Mouse (Mus musculus) testis, adult 2 months (tissue): ENCODE measurements around the gene Avl9. TPM values are rescaled to one million over a fixed set of nuclear protein-coding genes. Genes with fewer than 3 reads are reported as not detected.

Source experiments
- H3K27ac ChIP-seq: fragments of 200-500 bp; 2 replicates; pipeline ENCODE4 v1.5.1; 2012; ENCODE audit warnings: low read depth, low read length; ENCODE audit not compliant: control insufficient read depth, insufficient read depth
- H3K27me3 ChIP-seq: fragments of 200-500 bp; 2 replicates; pipeline ENCODE4 v1.6.1; 2012; ENCODE audit warnings: mild to moderate bottlenecking, low read length, moderate library complexity; ENCODE audit not compliant: control insufficient read depth, insufficient read depth
- H3K36me3 ChIP-seq: fragments of 200-500 bp; 2 replicates; pipeline ENCODE4 v1.6.1; 2012; ENCODE audit warnings: mild to moderate bottlenecking, low read length; ENCODE audit not compliant: control insufficient read depth, insufficient read depth
- H3K4me1 ChIP-seq: fragments of 200-500 bp; 2 replicates; pipeline ENCODE4 v1.6.1; 2012; ENCODE audit warnings: low read length; ENCODE audit not compliant: control insufficient read depth, insufficient read depth
- H3K4me3 ChIP-seq: fragments of 200-500 bp; 2 replicates; pipeline ENCODE4 v1.5.1; 2012; ENCODE audit warnings: low read depth, mild to moderate bottlenecking, low read length, moderate library complexity, mixed read lengths; ENCODE audit not compliant: control insufficient read depth
- CTCF ChIP-seq: fragments of 200-500 bp; IDR thresholded peaks from 2 replicates; pipeline ENCODE4 v1.5.1; 2012; ENCODE audit warnings: low read depth, mild to moderate bottlenecking, inconsistent platforms, low read length, moderate library complexity; ENCODE audit not compliant: control insufficient read depth, insufficient read depth, insufficient replicate concordance
- POLR2A ChIP-seq: fragments of 200-500 bp; IDR thresholded peaks from 2 replicates; pipeline ENCODE4 v1.6.1; 2012; ENCODE audit warnings: low read depth, mild to moderate bottlenecking, inconsistent platforms, low read length, moderate library complexity; ENCODE audit not compliant: control insufficient read depth
- polyA plus RNA-seq: library from polyadenylated mRNA; depleted of rRNA; stranded (reverse); fragments of >200 nt; gene quantifications from 2 replicates; pipeline ENCODE4 v1.2.3, GENCODE M21; 2012

The Avl9 gene
- polyA plus RNA-seq, 1 experiment: 3.6 TPM

GRCm38 (mm10) chr6:56765265-56765664, 50.6 kb downstream of the Avl9 start:
- TF ChIP-seq POLR2A: no peak
- no peak for TF ChIP-seq CTCF
- Histone ChIP-seq H3K4me3 (no peak overlapping the region), H3K27me3 (no peaks in the 10 kb centered on the region), H3K4me1 (no peaks in the 10 kb centered on the region), H3K36me3 (no peaks in the 10 kb centered on the region), H3K27ac (no peak overlapping the region)

- H3K27ac ChIP-seq: no peak overlapping the region
- TF ChIP-seq POLR2A: no peak
- TF ChIP-seq CTCF: no peak
- H3K36me3 ChIP-seq: no peaks in the 10 kb centered on the region
- H3K4me1 ChIP-seq: no peaks in the 10 kb centered on the region
- H3K4me3 ChIP-seq: no peak overlapping the region
- H3K27me3 ChIP-seq: no peaks in the 10 kb centered on the region
Observed at GRCm38 (mm10) chr6:56765696-56766095, 51.0 kb downstream of the Avl9 start.

GRCm38 (mm10) chr6:56775816-56776215, 61.1 kb downstream of the Avl9 start:
- Histone ChIP-seq H3K27me3 (no peaks in the 10 kb centered on the region), H3K27ac (no peak overlapping the region), H3K4me3 (no peak overlapping the region), H3K4me1 (no peaks in the 10 kb centered on the region), H3K36me3 (no peaks in the 10 kb centered on the region)
- no peak for TF ChIP-seq POLR2A
- no peak for TF ChIP-seq CTCF

GRCm38 (mm10) chr6:56779636-56780035, 64.9 kb downstream of the Avl9 start:
- no peaks in the 10 kb centered on the region; the same call in 1 of the 2 replicates for H3K36me3 ChIP-seq
- TF ChIP-seq POLR2A: no peak
- H3K27ac ChIP-seq: no peak overlapping the region
- H3K27me3 ChIP-seq: no peaks in the 10 kb centered on the region
- H3K4me3 ChIP-seq: no peak overlapping the region
- no peaks in the 10 kb centered on the region for H3K4me1 ChIP-seq

- no peaks in the 10 kb centered on the region for H3K4me1 ChIP-seq
- H3K27me3 ChIP-seq: no peaks in the 10 kb centered on the region
- H3K36me3 ChIP-seq: no peaks in the 10 kb centered on the region; the same call in 1 of the 2 replicates
- H3K4me3 ChIP-seq: no peak overlapping the region
- H3K27ac ChIP-seq: no peak overlapping the region
- TF ChIP-seq POLR2A: no peak
- TF ChIP-seq CTCF: no peak
Observed at GRCm38 (mm10) chr6:56783561-56784272, 69.0 kb downstream of the Avl9 start.

- no peak overlapping the region for H3K4me3 ChIP-seq
- no peak for TF ChIP-seq POLR2A
- no peak for TF ChIP-seq CTCF
- H3K4me1 ChIP-seq: no peaks in the 10 kb centered on the region
- H3K27me3 ChIP-seq: no peaks in the 10 kb centered on the region
- no peak overlapping the region for H3K27ac ChIP-seq
- no peaks in the 10 kb centered on the region; the same call in 1 of the 2 replicates for H3K36me3 ChIP-seq
Observed at GRCm38 (mm10) chr6:56785068-56785467, 70.4 kb downstream of the Avl9 start.

GRCm38 (mm10) chr6:56787668-56788067, 73.0 kb downstream of the Avl9 start:
- TF ChIP-seq POLR2A (no peak), CTCF (no peak)
- Histone ChIP-seq H3K4me1 (no peaks in the 10 kb centered on the region), H3K27ac (no peak overlapping the region), H3K27me3 (no peaks in the 10 kb centered on the region), H3K4me3 (0 out of 2 replicates have a peak overlapping the region, but pooled peaks have one; percentile 13), H3K36me3 (no peaks in the 10 kb centered on the region)
